Mouse (Mus musculus): ENCODE measurements around the gene Notum.
"Not testable (repeated sequence)": the region's sequence is repeated elsewhere in the genome, so short reads cannot be mapped to it uniquely, and the experiment has no call there.

The Notum gene

DNA sequence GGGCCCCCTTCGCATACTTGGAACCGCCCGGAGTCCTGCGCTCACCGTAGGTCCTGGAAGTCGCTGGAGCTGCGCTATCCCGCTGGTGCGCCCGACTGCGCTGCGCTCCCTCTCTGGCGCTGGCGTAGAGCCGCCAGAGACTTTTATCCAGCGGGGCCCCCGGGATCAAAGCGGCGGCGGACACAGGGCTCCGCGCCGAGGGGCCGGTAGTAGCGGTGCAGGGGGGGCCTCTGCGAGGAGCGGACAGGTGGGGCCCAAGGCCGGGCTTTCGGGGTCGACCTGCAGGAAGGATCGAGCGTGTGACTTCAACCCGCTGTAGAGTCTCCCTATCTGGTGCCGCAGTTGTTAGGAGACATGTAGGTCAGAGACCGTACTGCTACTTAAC lies at the start of gene Notum:
Notum (minus strand) TSS at position 100 of the 385 bp plus-strand sequence.
- no peak for DNase-seq (ENCODE audit: low spot score in 2 of 2)

DNA sequence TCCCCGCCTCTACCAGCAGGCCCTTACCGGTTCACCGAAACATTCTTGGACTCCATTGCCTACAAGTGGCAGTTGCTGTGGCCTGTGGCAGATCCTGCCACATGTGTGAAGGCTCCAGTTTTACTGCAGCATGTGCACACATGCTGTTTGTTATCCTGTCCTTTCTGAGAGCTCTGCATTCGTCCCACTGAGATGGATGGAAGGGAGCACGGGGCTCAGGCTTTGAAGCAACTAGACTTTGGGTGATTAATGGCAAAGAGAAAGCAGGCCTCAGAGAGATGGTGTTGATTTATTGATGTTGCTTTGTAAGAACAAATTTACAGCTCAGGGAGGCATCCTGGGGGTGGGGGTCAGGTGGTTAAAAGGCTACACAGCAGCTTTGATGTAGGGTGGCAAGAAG lies 49.7 kb upstream of the Notum start:
- no peak for DNase-seq (ENCODE audit: low spot score in 2 of 2)

DNA sequence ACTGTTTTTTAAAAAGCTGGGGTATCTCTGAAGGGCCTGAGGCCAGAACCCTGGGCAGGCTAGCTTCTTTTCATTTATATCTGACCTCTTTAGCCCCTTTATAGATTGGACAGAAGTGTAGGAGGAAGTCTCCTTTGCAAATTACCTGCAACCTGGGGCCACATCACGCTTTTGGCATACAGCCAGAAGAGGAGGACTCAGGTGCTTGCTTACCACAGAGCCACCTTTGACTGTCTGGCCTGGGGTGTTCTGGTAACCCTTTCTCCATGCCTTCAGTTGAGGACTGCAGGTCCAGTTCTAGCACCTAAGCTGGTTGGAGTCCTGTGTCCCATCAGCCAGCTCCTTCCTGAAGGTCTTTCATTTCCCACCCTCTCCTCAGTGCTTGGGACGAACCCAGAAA lies 48.6 kb upstream of the Notum start:
- DNase-seq (ENCODE audit: low spot score in 2 of 2) = no peak

DNA sequence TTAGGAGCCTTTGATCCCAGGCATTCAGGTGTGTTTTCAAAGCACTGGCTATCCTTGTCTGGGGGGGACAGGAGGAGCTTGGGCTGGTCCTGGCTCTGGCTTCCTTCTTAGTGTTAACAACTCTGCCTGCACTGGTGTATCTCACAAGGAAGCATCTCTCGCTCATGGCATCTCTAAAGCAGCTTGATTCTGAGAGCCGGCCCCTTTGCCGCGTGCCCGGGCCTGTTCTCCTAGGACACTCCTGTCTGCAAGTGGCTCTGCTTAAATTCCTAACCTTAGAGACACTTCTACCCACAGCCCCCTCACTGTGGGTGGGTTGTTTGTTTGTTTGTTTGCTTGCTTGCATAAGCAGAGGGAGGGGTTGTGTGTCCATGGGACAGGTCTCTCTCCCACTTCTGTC lies 47.0 kb upstream of the Notum start:
- DNase-seq (ENCODE audit: low spot score in 2 of 2) = no peak

DNA sequence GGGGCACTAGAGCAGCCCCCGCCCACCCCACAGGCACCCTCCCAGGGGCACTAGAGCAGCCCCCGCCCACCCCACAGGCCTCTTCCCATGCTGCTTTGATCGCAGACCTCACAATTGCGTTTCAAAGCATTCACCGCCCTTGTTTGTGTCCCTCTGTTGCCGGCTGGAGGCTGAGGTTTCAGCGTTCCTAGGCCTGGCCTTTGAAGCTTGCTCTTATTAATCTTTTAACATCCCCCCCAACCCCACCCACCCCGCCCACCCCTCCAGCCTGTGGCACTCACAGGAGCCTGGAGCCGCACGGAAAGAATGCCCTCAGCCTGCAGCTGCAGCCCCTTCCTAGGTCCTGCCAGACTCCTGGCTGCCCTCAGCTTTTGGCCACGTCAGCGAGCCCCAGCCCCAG lies 46.2 kb upstream of the Notum start:
- no peak for DNase-seq (ENCODE audit: low spot score in 2 of 2)

DNA sequence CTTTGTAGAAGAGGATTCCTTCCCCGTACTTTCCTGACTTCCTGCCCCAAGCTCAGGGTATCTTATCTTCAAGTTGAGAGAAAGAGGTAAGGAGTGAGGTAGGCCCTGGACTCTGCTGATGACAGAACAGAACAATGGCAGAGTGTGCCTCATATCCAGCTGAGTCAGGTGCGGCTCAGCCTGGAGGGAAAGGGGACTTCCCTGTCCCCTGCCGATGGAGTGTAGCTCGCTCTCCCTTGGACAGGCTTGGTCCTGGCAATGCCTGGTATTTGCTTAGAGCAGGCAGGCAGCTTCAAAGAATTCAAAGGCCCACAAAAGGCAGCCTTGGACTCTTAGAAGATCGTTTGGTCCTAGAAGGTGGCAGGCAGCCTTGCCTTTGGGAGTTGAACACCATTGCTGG lies 45.1 kb upstream of the Notum start:
- no peak for DNase-seq (ENCODE audit: low spot score in 2 of 2)

DNA sequence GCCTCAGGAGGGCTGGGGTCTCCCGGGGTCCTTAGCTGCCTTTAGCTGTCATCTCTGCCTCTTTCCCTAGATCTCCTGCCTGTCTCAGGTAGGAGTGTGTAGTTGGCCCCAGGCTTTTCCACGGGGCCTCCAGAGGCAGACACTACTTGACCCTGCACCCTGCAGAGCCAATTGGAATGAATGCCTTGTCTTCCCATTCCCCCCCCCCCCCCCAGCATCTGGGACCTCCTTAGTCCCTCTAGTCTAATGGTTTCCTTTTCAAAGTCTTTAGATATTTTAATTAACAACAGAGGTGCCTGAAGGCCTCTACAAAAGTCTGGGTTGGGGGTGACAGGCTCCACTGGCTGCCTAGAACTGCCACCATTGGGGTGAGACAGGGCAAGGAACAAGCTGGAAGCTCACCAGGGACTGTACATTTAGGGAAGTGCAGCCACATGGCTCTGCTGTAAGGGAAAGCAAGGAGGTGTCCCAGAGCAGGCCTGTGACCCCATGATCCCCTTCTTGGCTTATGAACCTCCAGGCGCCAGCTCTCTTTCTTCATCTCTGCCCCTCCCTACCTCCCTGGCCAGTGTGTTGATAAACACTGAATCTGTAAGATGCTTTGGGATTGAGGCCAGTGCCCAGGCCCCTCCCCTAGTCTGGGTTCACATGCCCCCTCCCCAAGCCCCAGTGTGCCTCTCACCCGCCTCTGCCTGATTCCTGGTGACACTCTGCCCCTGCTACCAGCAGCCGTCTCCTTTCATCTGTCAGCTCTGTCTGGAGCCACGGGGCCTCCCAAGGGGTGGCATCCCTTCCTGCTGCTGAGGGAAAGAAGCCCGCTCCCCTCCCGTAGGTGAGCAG lies 43.7 kb upstream of the Notum start:
- no peak for DNase-seq (ENCODE audit: low spot score in 2 of 2)

DNA sequence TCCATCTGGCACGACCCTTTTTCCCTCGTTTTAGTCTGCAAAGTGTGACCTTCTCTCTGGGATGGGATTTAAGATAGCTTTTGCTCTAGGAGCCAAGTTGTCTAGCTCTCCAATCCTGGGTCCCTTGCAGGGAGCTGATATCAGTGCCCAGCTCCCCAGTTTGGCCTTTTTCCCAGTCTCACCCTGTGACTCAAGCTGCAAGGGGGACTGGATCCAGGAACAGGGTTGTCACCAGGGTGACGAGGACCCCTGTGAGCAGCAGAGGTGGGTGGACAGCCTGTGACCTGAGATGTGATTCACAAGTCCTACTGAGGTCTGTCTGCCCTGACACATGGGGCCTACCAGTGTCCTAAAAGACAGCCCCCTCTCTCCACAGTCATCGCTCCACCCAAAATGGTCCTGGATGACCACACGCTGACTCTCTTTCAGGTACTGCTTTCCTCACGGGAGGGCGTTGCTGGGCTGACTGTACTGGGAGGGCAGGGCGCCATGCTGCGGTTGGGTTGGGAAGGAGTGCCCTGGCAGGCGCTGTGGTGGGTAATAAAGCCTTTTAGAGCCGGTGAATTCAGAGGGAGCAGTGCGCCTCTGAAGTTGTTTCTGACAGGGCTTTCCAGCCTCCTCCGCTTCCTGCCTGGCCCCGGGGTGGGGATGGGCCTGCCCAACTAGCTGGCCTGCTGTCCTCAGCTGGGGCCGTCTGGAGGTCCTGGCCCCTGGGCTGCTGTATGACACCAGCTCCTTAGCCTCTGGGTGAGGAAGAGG lies 42.9 kb upstream of the Notum start:
- no peak for DNase-seq (ENCODE audit: low spot score in 2 of 2)

DNA sequence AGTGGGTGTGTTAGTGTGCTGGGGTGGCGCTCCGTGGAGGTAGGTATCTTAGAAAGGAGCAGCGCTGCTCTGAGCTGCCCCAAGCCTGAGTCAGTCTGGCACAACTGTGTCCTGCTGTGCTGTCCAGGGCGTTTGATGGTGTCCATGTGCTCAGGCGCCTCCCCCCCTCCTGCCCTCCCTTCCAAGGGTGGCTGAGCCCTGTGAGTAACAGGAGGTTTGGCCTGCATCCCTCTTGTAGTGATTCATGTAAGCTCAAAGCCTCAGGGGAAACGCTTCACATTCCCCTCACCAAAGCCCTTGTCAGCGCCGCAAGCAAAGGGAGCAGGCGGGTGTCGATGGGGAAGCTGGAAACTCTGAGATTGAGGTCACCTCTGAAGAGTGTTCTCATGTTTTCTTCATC lies 36.8 kb upstream of the Notum start:
- peak; percentile 28 to 58 for DNase-seq (ENCODE audit: low spot score in 2 of 2)

DNA sequence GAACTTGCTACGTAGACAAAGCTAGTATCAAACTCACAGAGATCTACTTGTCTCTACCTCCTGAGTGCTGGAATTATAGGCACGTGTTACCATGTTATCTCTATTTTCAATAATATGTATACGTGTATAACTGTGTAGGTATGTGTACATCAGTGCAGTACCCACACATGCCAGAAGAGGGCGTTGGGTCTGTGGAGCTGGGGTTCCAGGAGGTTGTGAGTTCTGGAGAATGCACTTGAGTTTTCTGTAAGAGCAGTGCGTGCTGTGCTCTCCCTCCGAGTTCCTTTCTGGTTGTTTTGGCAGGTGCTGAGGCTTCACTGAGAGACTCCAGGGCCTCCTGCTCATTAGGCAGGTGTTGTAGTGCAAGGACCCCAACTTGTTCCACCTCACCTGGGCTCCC lies 35.6 kb upstream of the Notum start:
- DNase-seq (ENCODE audit: low spot score in 2 of 2) = no peak

DNA sequence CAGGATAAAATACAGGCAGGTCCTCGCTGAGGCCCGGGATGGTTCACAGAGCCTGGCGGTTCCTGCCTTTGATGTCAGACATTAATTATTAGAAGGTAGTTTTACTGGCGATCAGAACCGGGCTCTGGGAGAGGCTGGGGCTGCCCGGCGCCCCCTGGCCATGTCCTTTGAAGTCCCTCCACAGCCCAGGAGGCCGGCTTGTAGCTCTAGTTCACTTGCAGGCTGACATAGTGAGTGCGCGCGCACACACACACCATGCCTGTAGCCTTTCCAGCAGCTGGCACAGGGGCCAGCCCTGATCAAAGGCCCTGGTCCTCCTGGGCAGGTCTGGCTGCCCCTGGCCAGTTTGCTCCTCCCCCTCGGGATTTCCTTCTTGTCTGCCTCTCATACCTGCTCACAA lies 34.7 kb upstream of the Notum start:
- DNase-seq (ENCODE audit: low spot score in 2 of 2) = no peak

DNA sequence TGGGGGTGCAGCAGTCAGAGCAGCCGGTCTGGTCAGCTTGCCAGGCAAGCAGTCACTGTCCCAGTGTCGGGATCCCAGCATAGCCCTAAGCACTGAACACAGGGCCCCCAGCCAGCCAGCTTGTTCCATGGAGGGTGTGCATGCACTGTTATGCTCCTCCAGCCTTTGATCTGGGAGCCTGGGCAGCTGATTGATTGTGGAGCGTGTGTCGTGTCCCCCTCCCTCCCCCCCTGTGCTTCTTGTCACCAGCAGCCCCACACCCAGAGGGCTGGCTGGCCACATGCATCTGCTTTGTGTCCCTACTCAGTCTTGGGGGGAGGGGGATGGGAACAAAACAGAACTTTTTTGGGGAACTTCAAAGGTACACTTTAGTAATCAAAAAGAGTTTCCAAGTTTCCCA lies 34.2 kb upstream of the Notum start:
- no peak for DNase-seq (ENCODE audit: low spot score in 2 of 2)

DNA sequence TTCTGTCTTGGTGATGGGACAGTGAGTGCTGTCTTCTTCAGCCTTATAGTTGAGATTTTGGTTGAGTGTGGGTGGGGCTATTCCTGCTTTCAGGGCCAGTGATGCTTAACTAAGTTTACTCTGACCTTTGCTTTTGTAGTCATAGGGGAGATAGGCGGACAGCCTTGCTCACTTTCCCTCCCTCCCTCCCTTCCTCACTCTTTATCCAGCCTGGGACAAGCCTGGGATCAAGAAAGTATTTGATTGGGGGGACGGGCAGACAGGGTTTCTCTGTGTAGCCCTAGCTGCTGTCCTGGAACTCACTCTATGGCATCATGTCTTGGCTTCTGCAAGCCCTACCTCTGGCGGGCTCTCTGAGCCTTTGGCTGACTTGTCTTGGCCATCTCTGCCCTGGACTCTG lies 32.5 kb upstream of the Notum start:
- DNase-seq (ENCODE audit: low spot score in 2 of 2) = no peak

DNA sequence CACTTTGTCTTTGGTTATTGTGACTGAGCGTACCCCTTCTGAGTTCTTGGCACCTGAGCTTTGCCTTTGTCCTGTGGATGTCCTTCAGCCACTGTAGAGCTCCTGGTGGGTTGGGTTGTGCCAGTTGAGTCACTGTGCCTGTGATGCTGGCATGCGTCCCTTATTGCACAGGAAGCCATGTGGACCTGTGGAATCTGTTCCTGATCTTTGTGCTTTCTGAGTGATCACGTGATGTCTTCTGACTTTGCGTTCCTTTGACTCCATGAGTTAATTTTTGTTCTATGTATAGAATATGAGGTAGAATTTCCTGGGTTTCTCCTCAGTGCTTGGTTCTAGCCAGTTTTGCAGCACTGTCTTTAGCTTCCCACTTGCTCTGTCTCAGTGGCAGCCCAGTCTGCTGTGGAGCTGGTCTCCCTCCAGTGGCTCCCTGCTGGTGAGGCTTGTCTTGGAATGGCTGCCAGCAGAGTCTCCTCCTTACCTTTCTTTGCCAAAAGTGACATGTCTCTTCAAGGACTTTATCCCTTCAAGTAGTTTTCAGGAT lies 31.6 kb upstream of the Notum start:
- no peak for DNase-seq (ENCODE audit: low spot score in 2 of 2)

DNA sequence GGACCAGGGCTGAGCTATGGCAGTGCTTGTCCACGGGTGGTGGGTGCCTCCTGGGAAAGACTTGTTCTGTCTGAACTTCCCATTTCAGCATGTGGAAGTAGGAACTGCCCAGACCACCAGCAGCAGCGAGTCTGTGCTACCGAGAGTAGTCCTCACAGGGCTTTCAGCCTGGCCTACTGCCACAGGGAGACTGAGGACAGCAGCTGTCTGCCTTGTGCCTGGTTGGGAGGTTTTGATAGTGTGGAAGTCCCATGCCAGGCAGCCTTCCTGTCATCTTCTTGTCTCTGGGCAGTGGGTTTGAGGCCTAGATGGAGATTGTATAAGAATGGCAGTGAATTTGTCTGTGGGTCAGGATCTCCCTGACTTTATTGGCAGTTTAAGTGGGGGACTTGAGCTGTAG lies 28.4 kb upstream of the Notum start:
- DNase-seq (ENCODE audit: low spot score in 2 of 2) = no peak

DNA sequence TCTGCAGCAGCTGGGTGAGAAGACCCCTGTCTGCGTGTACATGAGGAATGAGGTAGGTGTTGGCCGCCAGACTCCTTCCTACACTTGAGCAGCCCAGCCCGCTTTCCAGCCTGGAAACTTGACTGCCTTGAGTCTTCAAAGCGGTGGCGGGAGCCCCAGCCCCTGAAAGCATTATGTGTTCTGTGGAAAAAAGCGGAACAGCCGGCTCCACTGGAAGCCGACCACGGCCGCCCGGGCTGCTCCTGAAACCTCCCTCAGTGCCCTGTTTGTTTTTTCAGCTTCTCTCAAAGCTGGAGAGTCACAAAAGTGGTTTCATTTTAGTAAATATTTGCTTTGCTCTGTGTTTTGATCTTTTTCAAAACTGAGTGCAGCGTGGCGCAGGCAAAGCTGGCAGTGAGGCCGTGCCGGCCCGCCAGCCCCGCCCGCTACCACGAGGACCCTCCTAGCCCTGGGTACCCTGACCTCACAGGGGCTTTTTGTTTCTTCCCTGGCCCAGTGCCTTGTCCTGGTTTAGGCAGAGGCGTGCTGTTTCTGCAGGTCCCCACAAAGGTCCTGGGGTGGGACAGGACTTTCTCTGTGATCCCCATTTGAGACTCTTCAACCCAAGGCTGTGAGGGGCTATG lies 25.8 kb upstream of the Notum start:
- peak in 1 of 2 experiments; percentile 32 for DNase-seq (ENCODE audit: low spot score in 2 of 2)

DNA sequence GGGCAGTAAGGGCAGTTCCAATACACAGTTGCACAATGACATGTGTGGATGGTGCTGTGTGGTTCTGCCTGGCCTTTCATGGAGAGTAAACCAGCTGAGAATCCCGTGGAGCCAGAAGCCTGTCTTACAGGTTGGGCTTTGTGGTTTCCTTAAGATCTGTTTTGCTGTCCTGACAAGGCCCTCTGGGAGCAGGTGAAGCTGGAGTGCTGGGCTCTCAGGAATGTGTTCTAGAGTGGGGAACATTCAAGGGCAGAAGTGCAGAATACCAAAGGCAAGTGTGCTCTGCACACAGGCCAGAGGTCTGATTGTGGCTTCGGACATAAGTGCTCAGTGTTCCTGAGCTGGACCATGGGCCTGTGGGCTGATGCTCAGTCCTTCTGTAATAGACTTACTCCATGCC lies 23.7 kb upstream of the Notum start:
- no peak for DNase-seq (ENCODE audit: low spot score in 2 of 2)

DNA sequence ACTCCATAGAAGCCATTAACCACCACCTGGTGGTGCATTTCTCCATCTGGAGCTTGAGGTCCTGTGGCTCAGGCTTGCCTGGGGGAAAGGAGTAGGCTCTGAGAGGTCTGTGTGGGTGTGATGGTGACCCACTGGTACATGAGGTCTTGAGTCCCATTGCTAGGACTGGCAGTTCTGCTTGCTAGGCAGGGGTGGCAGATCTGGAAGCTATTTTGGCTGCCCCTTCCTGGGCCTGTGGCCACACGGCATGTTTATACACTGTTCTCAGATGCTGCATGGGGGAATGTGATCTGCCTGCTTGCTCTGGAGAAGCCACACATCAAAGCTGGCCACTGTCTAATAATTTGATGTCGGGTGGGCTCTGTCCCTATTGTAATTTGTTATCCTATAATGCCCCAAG lies 23.1 kb upstream of the Notum start:
- DNase-seq (ENCODE audit: low spot score in 2 of 2) = no peak

DNA sequence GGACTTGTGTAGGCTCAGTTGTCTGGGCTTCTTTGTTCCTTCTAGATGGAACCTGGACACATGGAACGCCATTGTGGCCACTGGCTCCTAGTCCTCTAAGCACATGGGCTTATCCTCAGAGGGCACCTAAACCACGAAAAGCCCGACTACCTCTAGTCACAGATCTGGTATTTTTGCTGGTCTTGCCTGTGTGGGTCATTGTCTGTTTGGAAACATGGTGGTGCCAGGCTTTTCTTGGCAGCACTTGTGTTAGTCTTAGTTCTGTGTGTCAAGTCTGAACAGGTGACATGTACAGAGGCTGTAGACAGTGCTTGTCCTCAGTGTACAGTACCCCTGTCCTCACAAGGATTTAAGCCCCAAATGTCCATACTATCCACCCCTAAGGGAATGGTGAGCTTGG lies 22.6 kb upstream of the Notum start:
- no peak for DNase-seq (ENCODE audit: low spot score in 2 of 2)

DNA sequence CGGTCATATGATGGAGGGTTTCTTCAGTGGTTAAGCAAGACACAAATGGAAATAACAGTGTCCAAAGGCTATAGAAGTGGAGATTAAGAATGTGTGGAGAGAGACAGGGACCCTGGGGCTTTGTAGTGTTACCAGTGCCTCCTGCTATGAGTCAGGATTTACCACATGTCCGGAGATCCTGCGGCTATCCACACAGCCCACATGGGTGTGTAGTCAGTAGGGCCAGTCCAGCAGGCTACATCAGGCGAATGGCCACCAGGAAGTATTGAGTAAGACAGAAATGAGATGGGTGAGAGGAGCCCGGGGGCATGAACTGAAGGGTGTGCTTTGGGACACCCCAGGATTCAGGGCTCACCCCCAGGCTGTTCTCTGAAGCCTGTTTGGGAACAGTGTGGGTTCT lies 21.7 kb upstream of the Notum start:
- DNase-seq (ENCODE audit: low spot score in 2 of 2) = no peak

DNA sequence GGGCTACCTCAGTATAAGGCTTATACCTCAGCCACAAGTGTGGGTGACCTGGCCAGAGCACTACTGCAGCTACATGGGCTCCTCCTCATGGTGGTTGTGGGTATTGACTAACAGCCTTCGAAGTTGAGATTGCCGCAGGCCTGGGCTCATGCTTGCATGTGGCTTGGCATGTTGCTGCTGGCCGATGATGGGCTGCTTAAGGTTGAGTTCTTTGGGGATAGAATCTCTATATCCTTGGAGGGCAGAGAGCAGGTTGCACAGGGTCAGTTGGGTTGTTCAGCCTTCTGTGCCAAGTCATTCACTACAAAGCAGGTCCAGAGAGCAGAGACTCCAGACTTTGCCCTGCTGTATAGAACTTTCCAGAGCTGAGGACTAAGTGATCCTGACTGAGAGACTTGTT lies 18.9 kb upstream of the Notum start:
- no peak for DNase-seq (ENCODE audit: low spot score in 2 of 2)

DNA sequence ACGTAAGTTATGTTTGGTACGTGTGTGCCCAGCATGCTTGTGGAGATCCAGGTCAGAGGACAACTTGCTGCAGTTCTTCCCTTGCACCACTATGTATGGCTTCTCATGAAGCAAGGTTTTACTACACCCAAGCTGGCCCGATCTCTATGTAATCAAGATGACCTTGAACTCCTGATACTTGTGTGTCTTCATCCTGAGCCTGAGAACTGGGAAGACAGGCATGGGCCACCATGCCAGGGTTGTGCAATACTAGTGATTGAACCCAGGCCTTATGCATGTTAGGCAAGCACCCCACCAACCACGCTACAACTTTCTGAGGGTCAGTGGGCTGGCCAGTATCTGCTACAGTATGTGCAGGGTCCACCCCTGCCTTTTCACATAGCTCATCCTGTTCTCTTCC lies 16.0 kb upstream of the Notum start:
- no peak for DNase-seq (ENCODE audit: low spot score in 2 of 2)

DNA sequence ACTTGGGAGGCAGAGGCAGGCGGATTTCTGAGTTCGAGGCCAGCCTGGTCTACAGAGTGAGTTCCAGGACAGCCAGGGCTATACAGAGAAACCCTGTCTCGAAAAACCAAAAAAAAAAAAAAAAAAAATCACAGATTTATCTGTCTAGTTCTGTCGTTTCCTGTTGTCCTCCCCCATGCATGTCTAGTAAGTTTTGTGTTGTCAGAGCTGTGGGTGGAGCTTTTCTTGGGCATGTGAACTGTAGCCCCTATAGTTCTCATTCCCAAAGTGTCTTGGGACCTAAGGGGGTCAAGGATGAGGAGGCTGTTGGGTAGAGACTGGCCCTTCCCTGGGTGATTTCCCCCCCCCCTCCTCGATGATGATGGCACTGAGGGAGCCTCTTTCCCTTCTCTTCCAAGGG lies 14.9 kb upstream of the Notum start:
- not testable (repeated sequence) for DNase-seq (ENCODE audit: low spot score in 2 of 2)

Measured in urinary bladder, postnatal 36 days (tissue).